19 mouse cellular contexts compared by ENCODE assay signal in genomic region chr7:96340826-96341225, GRCm38 (mm10).
DNase-seq lines count a peak whose midpoint lies in the region; ATAC-seq and TF ChIP-seq lines count a peak whose summit lies in the region.
"Had no signal": no experiment of that assay in that cellular context is flagged by ENCODE, and none has a peak within 500 bp of the region (broad histone marks: within the 10 kb centered on the region; RNA-seq: fewer than 3 reads in every experiment).

No protein-coding gene starts in this region.

- WGBS in kidney, adult 2 months, result 81% methylated on average over 5 of the region's 5 CpGs

- DNase-seq in frontal cortex, postnatal 25 days (ENCODE audit: low spot score in 2 of 2), result no peak
- peak; percentile 67 for DNase-seq in brain, adult 2 months (ENCODE audit: low read depth, low spot score)
- DNase-seq in frontal cortex, postnatal 10 days (ENCODE audit: low spot score in 2 of 2), result peak; percentile 16 to 43
- DNase-seq in layer of hippocampus, postnatal 36 days, result peak; percentile 32 to 36
- no peak for DNase-seq in kidney, adult 2 months
- DNase-seq in thymus, adult 18-20 months, result no peak
- DNase-seq in kidney, postnatal 14 days, result no peak
- DNase-seq: adrenal gland, postnatal 36 days; cerebellum, postnatal 36 days; gastrocnemius, postnatal 25 days; heart, postnatal 4 days; liver, embryonic 13.5 days had no signal

- H3K27ac ChIP-seq in kidney, adult 2 months (ENCODE audit: insufficient read depth, low read depth, low read length), result no peak overlapping the region
- H3K27ac ChIP-seq: embryonic facial prominence, embryonic 12.5 days; heart, embryonic 10.5 days; liver, embryonic 13.5 days; neural tube, embryonic 15.5 days; stomach, postnatal 0 days had no signal

- no peak overlapping the region for H3K4me3 ChIP-seq in kidney, adult 2 months (ENCODE audit: insufficient read depth, low read depth, low read length)
- H3K4me3 ChIP-seq: embryonic facial prominence, embryonic 12.5 days; heart, embryonic 10.5 days; liver, embryonic 13.5 days; neural tube, embryonic 15.5 days had no signal

- no peaks in the 10 kb centered on the region for H3K27me3 ChIP-seq in kidney, adult 2 months (replicated peaks; ENCODE audit: control insufficient read depth, insufficient read depth, low read length)
- H3K27me3 ChIP-seq: embryonic facial prominence, embryonic 12.5 days; liver, embryonic 13.5 days; neural tube, embryonic 15.5 days; Patski had no signal

- no peaks in the 10 kb centered on the region for H3K4me1 ChIP-seq in kidney, adult 2 months (ENCODE audit: control insufficient read depth, insufficient read depth, low read length)
- H3K4me1 ChIP-seq: embryonic facial prominence, embryonic 12.5 days; heart, embryonic 10.5 days; liver, embryonic 13.5 days had no signal

- no peaks in the 10 kb centered on the region for H3K36me3 ChIP-seq in kidney, adult 2 months (ENCODE audit: control insufficient read depth, insufficient read depth, low read length)
- H3K36me3 ChIP-seq: embryonic facial prominence, embryonic 12.5 days; heart, embryonic 10.5 days; liver, embryonic 13.5 days; neural tube, embryonic 15.5 days had no signal

- TF ChIP-seq CTCF in kidney, adult 2 months (conservative IDR thresholded peaks at IDR 0.05; ENCODE audit: insufficient read depth, insufficient read length, low read depth, low read length), result no peak

- TF ChIP-seq POLR2A in kidney, adult 2 months (IDR thresholded peaks at IDR 0.05; ENCODE audit: low read depth, low read length), result no peak

- ATAC-seq in frontal cortex, adult (ENCODE audit: low TSS enrichment), result peak; percentile 73
- ATAC-seq: inflammation-experienced regulatory T-cells, adult 6 months; Patski had no signal

Comparison
In these comparisons a context has a peak if more than half of its experiments do, and no peak if none do; other contexts are left out.
1. DNase-seq: peak in brain, adult 2 months (single experiment), frontal cortex, postnatal 10 days (2 of 2) and layer of hippocampus, postnatal 36 days (2 of 2); none in frontal cortex, postnatal 25 days (0 of 2), kidney, adult 2 months (single experiment), thymus, adult 18-20 months (0 of 2) and kidney, postnatal 14 days (single experiment).